21 mouse cellular contexts compared by ENCODE assay signal in the genomic region with DNA sequence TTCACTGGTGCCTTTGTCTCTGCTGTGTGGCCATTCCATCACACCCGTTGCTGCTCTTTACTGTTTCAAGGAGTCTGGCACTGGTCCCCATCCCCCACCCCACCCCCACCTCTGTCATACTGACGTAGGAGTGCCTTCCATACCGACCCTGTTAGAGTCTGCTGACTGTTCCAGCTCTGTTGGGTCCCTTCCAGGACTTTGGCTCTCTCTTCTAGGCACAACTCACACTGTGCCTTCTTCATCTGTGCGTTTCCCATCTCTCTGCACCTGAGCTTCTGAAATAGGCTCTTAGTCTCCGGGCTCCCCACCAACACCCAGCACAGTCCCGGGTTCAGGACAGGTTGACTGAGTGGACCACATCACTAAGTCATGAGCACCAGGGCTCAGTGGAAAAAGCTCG. TPM values are rescaled to one million over a fixed set of nuclear protein-coding genes. Genes with fewer than 3 reads are reported as not detected.
DNase-seq lines count a peak whose midpoint lies in the region; ATAC-seq lines count a peak whose summit lies in the region.
"Had no signal": no experiment of that assay in that cellular context is flagged by ENCODE, and none has a peak within 500 bp of the region (broad histone marks: within the 10 kb centered on the region; RNA-seq: fewer than 3 reads in every experiment).

No protein-coding gene starts in this region.

- 57% methylated on average over 7 of the region's 7 CpGs for WGBS in heart, embryonic 10.5 days
- WGBS in limb, embryonic 12.5 days = 72% methylated on average over 7 of the region's 7 CpGs
- WGBS in limb, embryonic 10.5 days = 73% methylated on average over 7 of the region's 7 CpGs
- 63% methylated on average over 7 of the region's 7 CpGs for WGBS in embryonic facial prominence, embryonic 15.5 days

- H3K27ac ChIP-seq in heart, embryonic 10.5 days = 0 out of 2 replicates have a peak overlapping the region, but pooled peaks have one; percentile 26
- H3K27ac ChIP-seq in limb, embryonic 12.5 days = no peak overlapping the region
- no peak overlapping the region for H3K27ac ChIP-seq in limb, embryonic 10.5 days
- no peak overlapping the region for H3K27ac ChIP-seq in embryonic facial prominence, embryonic 15.5 days (replicated peaks)
- H3K27ac ChIP-seq: embryonic facial prominence, embryonic 13.5 days; intestine, embryonic 15.5 days; macrophage; neural tube, embryonic 13.5 days had no signal

- no peak overlapping the region for H3K9ac ChIP-seq in limb, embryonic 12.5 days (replicated peaks)
- no peak overlapping the region for H3K9ac ChIP-seq in embryonic facial prominence, embryonic 15.5 days
- H3K9ac ChIP-seq: intestine, embryonic 15.5 days; liver, postnatal 0 days had no signal

- H3K4me1 ChIP-seq in heart, embryonic 10.5 days = peaks cover 17% of the 10 kb centered on the region; the same call in 1 of the 2 replicates
- H3K4me1 ChIP-seq in limb, embryonic 12.5 days (replicated peaks) = peaks cover 7% of the 10 kb centered on the region
- H3K4me1 ChIP-seq in limb, embryonic 10.5 days = peaks cover 14% of the 10 kb centered on the region
- H3K4me1 ChIP-seq in embryonic facial prominence, embryonic 15.5 days = 0 out of 2 replicates have a peak, but pooled peaks cover 7% of the 10 kb centered on the region
- H3K4me1 ChIP-seq: intestine, embryonic 15.5 days had no signal

- H3K4me2 ChIP-seq in limb, embryonic 12.5 days = 0 out of 2 replicates have a peak overlapping the region, but pooled peaks have one; percentile 54
- peak overlapping the region; percentile 47; the same call in 1 of the 2 replicates for H3K4me2 ChIP-seq in embryonic facial prominence, embryonic 15.5 days (replicated peaks)

- peak overlapping the region; percentile 50 for H3K4me3 ChIP-seq in heart, embryonic 10.5 days
- H3K4me3 ChIP-seq in limb, embryonic 12.5 days (replicated peaks) = no peak overlapping the region
- H3K4me3 ChIP-seq in limb, embryonic 10.5 days = no peak overlapping the region
- H3K4me3 ChIP-seq in embryonic facial prominence, embryonic 15.5 days (replicated peaks) = no peak overlapping the region
- H3K4me3 ChIP-seq: intestine, embryonic 15.5 days; neural tube, embryonic 13.5 days had no signal

- H3K36me3 ChIP-seq in heart, embryonic 10.5 days = no peaks in the 10 kb centered on the region
- no peaks in the 10 kb centered on the region for H3K36me3 ChIP-seq in limb, embryonic 12.5 days
- peaks cover 17% of the 10 kb centered on the region for H3K36me3 ChIP-seq in limb, embryonic 10.5 days
- H3K36me3 ChIP-seq in embryonic facial prominence, embryonic 15.5 days = no peaks in the 10 kb centered on the region
- H3K36me3 ChIP-seq: intestine, embryonic 15.5 days had no signal

- no peaks in the 10 kb centered on the region for H3K9me3 ChIP-seq in heart, embryonic 10.5 days
- H3K9me3 ChIP-seq in limb, embryonic 12.5 days = no peaks in the 10 kb centered on the region
- no peaks in the 10 kb centered on the region for H3K9me3 ChIP-seq in limb, embryonic 10.5 days (replicated peaks)
- no peaks in the 10 kb centered on the region for H3K9me3 ChIP-seq in embryonic facial prominence, embryonic 15.5 days (replicated peaks)
- H3K9me3 ChIP-seq: embryonic facial prominence, embryonic 13.5 days; intestine, embryonic 15.5 days; neural tube, embryonic 13.5 days had no signal

- intact Hi-C loops in heart, postnatal 14 days (cut with DNase I) = no loop called here

- H3K27me3 ChIP-seq in heart, embryonic 10.5 days (ENCODE audit: insufficient read depth, poor library complexity, severe bottlenecking) = peaks cover 65% of the 10 kb centered on the region
- H3K27me3 ChIP-seq in limb, embryonic 12.5 days = peaks cover 24% of the 10 kb centered on the region
- peaks cover 28% of the 10 kb centered on the region for H3K27me3 ChIP-seq in limb, embryonic 10.5 days (ENCODE audit: low read depth, poor library complexity, severe bottlenecking)
- H3K27me3 ChIP-seq in embryonic facial prominence, embryonic 15.5 days = peaks cover 24% of the 10 kb centered on the region
- H3K27me3 ChIP-seq: Patski had no signal

- DNase-seq in heart, embryonic 10.5 days (ENCODE audit: low spot score) = no peak
- DNase-seq in heart, postnatal 14 days = no peak
- DNase-seq in limb, embryonic 10.5 days (ENCODE audit: low spot score) = no peak
- peak; percentile 54 for DNase-seq in brain, adult 2 months (ENCODE audit: low read depth, low spot score)
- DNase-seq in right cerebral cortex, adult 18-20 months = no peak
- DNase-seq in ovary, postnatal 14 days (ENCODE audit: low spot score) = no peak
- DNase-seq: gastrocnemius, postnatal 25 days; heart, postnatal 36 days; kidney, postnatal 4 days; liver; liver, postnatal 0 days; right cerebral cortex, postnatal 4 days; thymus, postnatal 25 days had no signal

- no peak for ATAC-seq in limb, embryonic 12.5 days (ENCODE audit: insufficient number of reproducible peaks, insufficient read depth, low FRiP score, low TSS enrichment, low read depth)
- no peak for ATAC-seq in embryonic facial prominence, embryonic 15.5 days (ENCODE audit: insufficient number of reproducible peaks, low FRiP score, low TSS enrichment, low read depth)
- ATAC-seq: activated CD4-positive, CD25-positive, alpha-beta regulatory T cell, adult 4 months; liver, postnatal 0 days; Patski had no signal

RNA-seq across cellular contexts. Expression of a gene that starts 32.8 kb away (rescaled TPM):
- polyA plus RNA-seq in heart, embryonic 10.5 days (2016; fragmentation: Nextera tagmentation; extraction: Ambion mirVana) = 117 and 160 TPM in 2 replicates
- 10 to 100 TPM; 46.4 to 52.0 TPM for total RNA-seq in heart, postnatal 14 days (2021)
- 255 and 288 TPM in 2 replicates for polyA plus RNA-seq in limb, embryonic 12.5 days (2016; fragmentation: Nextera tagmentation; extraction: Ambion mirVana)
- polyA plus RNA-seq in limb, embryonic 10.5 days (2016; fragmentation: Nextera tagmentation; extraction: Ambion mirVana) = 242 and 271 TPM in 2 replicates
- polyA plus RNA-seq in embryonic facial prominence, embryonic 15.5 days (2015; fragmentation: Nextera tagmentation; extraction: Ambion mirVana) = 160 and 167 TPM in 2 replicates

RNA-seq across cellular contexts. Expression of a gene that starts 42.8 kb away (rescaled TPM):
- 94.4 and 102 TPM in 2 replicates for polyA plus RNA-seq in heart, embryonic 10.5 days (2016; fragmentation: Nextera tagmentation; extraction: Ambion mirVana)
- 10 to 100 TPM; 54.1 to 56.9 TPM for total RNA-seq in heart, postnatal 14 days (2021)
- polyA plus RNA-seq in limb, embryonic 12.5 days (2016; fragmentation: Nextera tagmentation; extraction: Ambion mirVana) = 124 and 125 TPM in 2 replicates
- polyA plus RNA-seq in limb, embryonic 10.5 days (2016; fragmentation: Nextera tagmentation; extraction: Ambion mirVana) = 104 and 117 TPM in 2 replicates
- polyA plus RNA-seq in embryonic facial prominence, embryonic 15.5 days (2015; fragmentation: Nextera tagmentation; extraction: Ambion mirVana) = 145 and 154 TPM in 2 replicates

RNA-seq across cellular contexts. Expression of a gene that starts 44.7 kb away (rescaled TPM):
- polyA plus RNA-seq in heart, embryonic 10.5 days (2016; fragmentation: Nextera tagmentation; extraction: Ambion mirVana) = 1.8 and 2.6 TPM in 2 replicates
- total RNA-seq in heart, postnatal 14 days (2021) = under 1 TPM; 0.80 to 0.96 TPM
- 6.0 and 7.4 TPM in 2 replicates for polyA plus RNA-seq in limb, embryonic 12.5 days (2016; fragmentation: Nextera tagmentation; extraction: Ambion mirVana)
- 7.3 and 7.9 TPM in 2 replicates for polyA plus RNA-seq in limb, embryonic 10.5 days (2016; fragmentation: Nextera tagmentation; extraction: Ambion mirVana)
- polyA plus RNA-seq in embryonic facial prominence, embryonic 15.5 days (2015; fragmentation: Nextera tagmentation; extraction: Ambion mirVana) = 3.5 and 3.9 TPM in 2 replicates
